Mouse (Mus musculus): ENCODE results near the gene Repin1.

GRCm38 (mm10) chr6:48546858-48547257, 46.8 kb upstream of the Repin1 start:
- TF ChIP-seq POLR2A (IDR thresholded peaks at IDR 0.05; ENCODE audit: extremely low read depth, insufficient read depth, low read length) (no peak), CTCF (IDR thresholded peaks at IDR 0.05; ENCODE audit: extremely low read depth, insufficient read depth, low read length) (no peak)
